Mouse (Mus musculus) lung, postnatal 14 days (tissue): ENCODE data around the gene Ctsm.
"Not testable (repeated sequence)": the region's sequence is repeated elsewhere in the genome, so short reads cannot be mapped to it uniquely, and the experiment has no call there.

Experiments used
- DNase-seq: peaks from one replicate; pipeline ENCODE4 v3.0.0; 2021

Ctsm gene

GRCm38 (mm10) chr13:61541631-61542030 is at the start of gene Ctsm:
TSS of gene Ctsm (minus strand) at chr13:61541839.
- no peak for DNase-seq

DNA sequence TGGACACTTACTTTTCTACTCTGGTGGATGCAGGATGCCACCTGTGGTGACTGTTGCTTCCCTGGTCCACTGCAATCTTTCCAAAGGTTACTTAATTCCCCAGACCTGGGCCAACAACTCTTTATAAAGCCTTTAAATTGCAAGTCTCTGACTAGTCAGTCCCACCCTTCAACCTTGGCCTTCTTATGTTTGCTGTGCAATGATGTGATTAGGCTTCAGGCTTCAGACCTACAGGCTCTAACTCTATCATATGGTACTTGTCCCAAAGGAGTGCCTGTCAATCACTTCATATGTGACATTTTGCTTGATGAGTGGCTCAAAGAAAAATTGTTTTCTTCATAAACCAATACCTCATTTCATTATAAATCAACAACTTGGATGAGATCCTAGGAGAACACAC is 28.4 kb upstream of the Ctsm start, which contains the start of gene Cts3:
Gene Cts3 (minus strand): TSS at position 101 of the 400 bp plus-strand sequence.
- DNase-seq, result no peak

DNA sequence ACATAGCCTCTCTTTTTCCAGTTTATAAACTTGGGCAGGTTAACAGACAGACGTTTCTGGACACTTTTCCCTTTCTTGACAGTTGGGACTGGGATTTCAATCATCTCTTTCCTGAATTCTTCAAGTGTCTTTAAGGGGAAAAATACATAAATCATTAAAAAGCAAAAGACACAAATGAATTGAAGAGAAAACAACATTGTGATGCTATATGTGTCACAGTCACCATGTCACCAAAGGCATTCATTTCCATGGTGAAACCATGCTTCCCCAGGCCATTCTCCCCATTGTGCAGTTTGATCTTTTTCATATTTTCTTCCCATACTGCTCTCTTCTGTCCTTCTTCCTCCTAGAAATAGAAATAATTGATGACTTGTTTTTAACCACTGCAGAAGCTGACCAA is 26.4 kb upstream of the Ctsm start, which contains the start of gene Gm49352:
Gene Gm49352 (minus strand): TSS at position 101 of the 400 bp plus-strand sequence.
- DNase-seq, result not testable (repeated sequence)
